Mouse (Mus musculus) midbrain, embryonic 16.5 days (tissue): ENCODE results near the gene Iqcd. TPM values are rescaled to one million over a fixed set of nuclear protein-coding genes. Genes with fewer than 3 reads are reported as not detected.

Experiments
- ATAC-seq: fragments of 200-750 bp; cut with Nextera tagmentation; 2 replicates; pipeline ENCODE4 v1.8.0; 2017; ENCODE audit warnings: moderate TSS enrichment
- H3K27ac ChIP-seq: fragments of 300-500 bp; sonication (generic); 2 replicates; pipeline ENCODE4 v1.5.1; 2014; ENCODE audit warnings: mild to moderate bottlenecking, low read length, mixed read lengths
- H3K27me3 ChIP-seq: fragments of 300-500 bp; sonication (generic); 2 replicates; pipeline ENCODE4 v1.6.1; 2014; ENCODE audit warnings: low read depth, low read length, mixed read lengths; ENCODE audit not compliant: control insufficient read depth, insufficient read depth
- H3K36me3 ChIP-seq: fragments of 300-500 bp; sonication (generic); 2 replicates; pipeline ENCODE4 v1.6.1; 2014; ENCODE audit warnings: mild to moderate bottlenecking, low read length, moderate library complexity, mixed read lengths; ENCODE audit not compliant: control insufficient read depth, insufficient read depth
- H3K4me1 ChIP-seq: fragments of 300-500 bp; sonication (generic); 2 replicates; pipeline ENCODE4 v1.6.1; 2014; ENCODE audit warnings: mild to moderate bottlenecking, low read length, mixed read lengths; ENCODE audit not compliant: control insufficient read depth, insufficient read depth
- H3K4me2 ChIP-seq: fragments of 300-500 bp; sonication (generic); 2 replicates; pipeline ENCODE4 v1.6.1; 2014; ENCODE audit warnings: mild to moderate bottlenecking, low read length, mixed read lengths
- H3K4me3 ChIP-seq: fragments of 300-500 bp; sonication (generic); 2 replicates; pipeline ENCODE4 v1.5.1; 2014; ENCODE audit warnings: low read depth, mild to moderate bottlenecking, low read length, moderate library complexity, mixed read lengths
- H3K9ac ChIP-seq: fragments of 300-500 bp; sonication (generic); 2 replicates; pipeline ENCODE4 v1.6.1; 2014; ENCODE audit warnings: low read depth, low read length, mixed read lengths
- H3K9me3 ChIP-seq: fragments of 300-500 bp; sonication (generic); replicated peaks from 2 replicates; pipeline ENCODE4 v1.6.1; 2014; ENCODE audit warnings: mild to moderate bottlenecking, low read length, mixed read lengths; ENCODE audit not compliant: control insufficient read depth, poor library complexity, severe bottlenecking
- WGBS: fragments of 180-500 bp; shearing (Covaris S2); extraction: QIAGEN DNeasy Blood & Tissue Kit; methylation state at CpG from one replicate; pipeline ENCODE4 v1.1.7; 2014; 5-methylcytosine and 5-hydroxymethylcytosine counted together
- polyA plus RNA-seq: library from polyadenylated mRNA; unstranded; fragments of >200 nt; fragmentation: Nextera tagmentation; extraction: Ambion mirVana; gene quantifications from 2 replicates; pipeline ENCODE4 v1.2.1, GENCODE M21; 2015

Gene Iqcd
- polyA plus RNA-seq, 1 experiment from 2014 or later: 2.1 TPM

DNA sequence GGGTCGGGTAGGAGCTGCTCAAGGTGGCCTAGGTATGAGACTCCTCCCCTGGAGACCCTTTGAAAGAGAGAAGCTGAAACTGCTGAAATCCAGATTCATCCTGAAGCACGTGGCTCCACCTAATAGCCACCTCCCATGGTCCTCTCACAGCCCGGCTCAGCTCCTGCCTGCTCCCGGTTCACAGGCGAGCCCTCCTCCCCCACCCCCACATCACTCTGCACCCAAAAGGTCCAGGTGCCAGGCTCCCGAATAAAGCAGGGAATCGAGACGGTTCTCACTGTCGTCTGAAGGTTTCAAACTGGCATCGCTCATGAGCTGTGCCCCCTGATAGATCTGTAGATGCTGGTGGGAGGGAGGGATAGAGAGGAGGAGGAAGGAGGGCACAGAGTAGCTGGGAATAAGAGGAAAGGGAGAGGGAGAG, 16.4 kb downstream of the Iqcd start:
- peak; percentile 43 for ATAC-seq
- Histone ChIP-seq H3K4me3 (peak overlapping the region; percentile 37), H3K36me3 (no peaks in the 10 kb centered on the region)

DNA sequence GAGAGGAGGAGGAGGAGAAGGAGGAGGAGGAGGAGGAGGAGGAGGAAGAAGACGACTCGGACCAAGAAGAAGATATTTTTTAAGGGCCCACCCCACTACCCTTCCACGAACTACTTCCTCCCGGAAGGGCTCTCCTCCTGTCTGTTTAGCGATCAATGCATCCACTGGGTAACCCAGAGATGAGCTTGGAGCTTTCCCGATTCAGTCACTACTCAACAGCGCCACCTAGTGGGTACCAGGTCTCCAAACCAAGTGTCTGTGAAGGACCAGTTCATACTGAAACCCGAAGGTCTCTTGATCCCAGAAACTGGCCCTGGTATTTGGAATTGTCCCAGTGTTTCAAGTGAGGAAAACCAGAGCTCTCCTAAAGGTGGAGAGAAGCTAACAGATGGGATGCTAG, 16.9 kb downstream of the Iqcd start:
- peak overlapping the region; percentile 43; the same call in 1 of the 2 replicates for H3K9ac ChIP-seq
- WGBS: 0% methylated on average over 8 of the region's 8 CpGs
- H3K36me3 ChIP-seq: no peaks in the 10 kb centered on the region

More for the DNA sequence above, 16.4 kb downstream of the Iqcd start:
- Histone ChIP-seq H3K4me1 (peaks cover 5% of the 10 kb centered on the region), H3K27ac (peak overlapping the region; percentile 74), H3K9ac (peak overlapping the region; percentile 43), H3K27me3 (no peaks in the 10 kb centered on the region), H3K4me2 (peak overlapping the region; percentile 70), H3K9me3 (no peaks in the 10 kb centered on the region)
- 2% methylated on average over 10 of the region's 10 CpGs for WGBS

DNA sequence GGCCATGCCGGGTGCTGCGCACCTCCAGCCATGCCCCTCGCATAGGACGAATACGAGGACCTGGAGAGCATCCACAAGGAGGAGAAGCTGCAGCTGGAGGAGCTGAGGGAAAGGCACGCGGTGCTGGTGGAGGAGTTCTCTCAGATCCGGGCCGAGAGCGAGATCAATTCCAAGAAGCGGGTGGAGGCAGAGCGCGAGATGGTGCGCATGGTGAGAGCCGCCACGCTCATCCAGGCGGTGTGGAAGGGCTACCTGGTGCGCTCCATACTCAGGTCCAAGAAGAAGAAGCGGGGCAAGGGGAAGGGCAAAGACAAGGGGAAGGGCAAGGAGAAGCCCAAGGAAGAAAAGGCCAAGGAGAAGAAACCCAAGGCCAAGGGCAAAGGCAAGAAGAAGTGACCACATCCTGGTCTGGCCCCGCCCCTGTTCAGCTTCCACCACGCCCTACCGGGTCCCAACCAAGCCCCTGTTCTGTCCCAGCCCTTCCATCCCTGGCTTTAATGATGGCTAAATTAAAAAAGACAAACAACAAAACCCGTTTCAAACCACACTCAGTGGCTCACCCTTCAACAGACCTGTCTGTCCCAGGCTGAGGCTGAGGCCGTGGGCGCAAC, 17.9 kb downstream of the Iqcd start:
- Histone ChIP-seq H3K9ac (no peak overlapping the region), H3K27me3 (no peaks in the 10 kb centered on the region), H3K4me2 (no peak overlapping the region), H3K4me1 (peaks cover 15% of the 10 kb centered on the region), H3K27ac (no peak overlapping the region), H3K36me3 (no peaks in the 10 kb centered on the region), H3K9me3 (no peaks in the 10 kb centered on the region), H3K4me3 (no peak overlapping the region)
- ATAC-seq: no peak
- 72% methylated on average over 25 of the region's 25 CpGs for WGBS

More for the DNA sequence above, 16.9 kb downstream of the Iqcd start:
- Histone ChIP-seq H3K27ac (peak overlapping the region; percentile 74; the same call in 1 of the 2 replicates), H3K9me3 (no peaks in the 10 kb centered on the region), H3K4me2 (peak overlapping the region; percentile 70), H3K4me3 (peak overlapping the region; percentile 37), H3K4me1 (peaks cover 5% of the 10 kb centered on the region), H3K27me3 (no peaks in the 10 kb centered on the region)
- ATAC-seq: peak; percentile 78

DNA sequence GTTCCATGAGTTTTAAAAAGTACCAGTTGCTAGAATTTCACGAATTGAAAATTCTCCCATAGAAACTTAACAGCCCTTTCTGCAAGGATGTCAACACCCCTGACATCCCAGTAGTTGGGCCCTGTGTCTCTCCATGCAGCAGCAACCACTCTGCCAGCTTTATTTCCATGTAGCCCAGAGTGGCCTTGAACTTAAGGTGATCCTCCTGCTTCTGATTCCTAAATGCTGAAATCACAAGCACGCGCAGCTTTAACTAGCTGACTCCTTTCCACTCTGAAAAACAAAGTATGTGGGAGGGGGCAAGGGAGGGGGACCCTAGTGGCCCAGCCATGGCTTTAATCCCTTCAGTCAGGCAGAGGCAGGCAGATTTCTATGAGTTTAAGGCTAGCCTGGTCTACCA, 18.5 kb downstream of the Iqcd start:
- no peaks in the 10 kb centered on the region for H3K27me3 ChIP-seq
- H3K9me3 ChIP-seq: no peaks in the 10 kb centered on the region
- H3K36me3 ChIP-seq: no peaks in the 10 kb centered on the region
- no peak overlapping the region for H3K4me3 ChIP-seq
- ATAC-seq: no peak
- WGBS: 83% methylated on average over 3 of the region's 3 CpGs
- peaks cover 15% of the 10 kb centered on the region for H3K4me1 ChIP-seq
- no peak overlapping the region for H3K4me2 ChIP-seq
- H3K9ac ChIP-seq: no peak overlapping the region
- H3K27ac ChIP-seq: no peak overlapping the region

DNA sequence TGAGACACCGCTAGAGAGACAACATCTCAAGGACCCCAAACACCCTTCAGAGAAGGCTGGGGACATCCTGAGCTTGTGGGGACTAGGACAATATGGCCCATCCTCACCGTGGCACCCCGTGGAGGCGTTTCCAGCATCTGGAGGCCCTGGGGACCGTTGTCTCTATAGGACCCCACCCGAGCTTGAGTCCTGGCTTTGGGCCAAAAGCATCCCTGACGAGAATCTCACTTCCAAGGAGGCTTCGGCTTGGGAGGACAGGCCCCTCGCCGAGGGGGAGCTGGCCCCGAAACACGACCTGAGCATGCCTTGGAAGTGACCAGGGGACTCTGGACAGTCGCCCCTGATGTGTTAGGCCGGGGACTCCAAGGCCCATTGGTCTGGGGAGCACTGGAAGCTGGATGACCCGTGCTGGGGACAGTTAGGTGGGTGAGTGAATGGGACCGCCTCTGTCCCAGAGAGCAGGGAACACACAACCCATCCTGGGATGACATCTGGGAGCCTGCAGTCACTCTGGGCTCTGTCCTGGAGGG, 20.5 kb downstream of the Iqcd start:
- ATAC-seq: no peak
- 86% methylated on average over 16 of the region's 16 CpGs for WGBS
- no peak overlapping the region for H3K9ac ChIP-seq

DNA sequence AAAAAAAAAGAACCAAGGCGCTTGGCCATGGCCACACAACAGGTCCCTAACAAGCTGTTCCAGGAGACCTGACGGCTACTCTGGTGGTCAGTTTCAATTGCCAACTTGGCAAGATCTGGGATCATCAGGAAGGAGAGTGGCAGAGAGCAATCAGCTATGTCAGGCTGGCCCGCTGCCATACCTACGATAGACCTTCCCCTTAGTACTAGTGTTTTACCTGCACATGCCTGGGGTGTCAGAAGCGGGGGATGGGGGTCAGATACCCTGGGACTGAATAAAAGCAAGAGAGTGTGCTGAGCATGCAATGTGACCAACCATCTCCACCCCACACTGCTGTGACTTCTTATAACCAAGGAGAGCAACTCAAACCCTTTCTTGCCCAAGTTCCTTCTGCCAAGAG, 22.1 kb downstream of the Iqcd start:
- peaks cover 15% of the 10 kb centered on the region for H3K4me1 ChIP-seq
- H3K9me3 ChIP-seq: no peaks in the 10 kb centered on the region
- H3K4me2 ChIP-seq: peak overlapping the region; percentile 56
- no peaks in the 10 kb centered on the region for H3K36me3 ChIP-seq
- H3K9ac ChIP-seq: no peak overlapping the region; the same call in 1 of the 2 replicates
- H3K4me3 ChIP-seq: peak overlapping the region; percentile 64
- WGBS: 92% methylated on average over 5 of the region's 5 CpGs
- H3K27ac ChIP-seq: no peak overlapping the region
- no peak for ATAC-seq
- no peaks in the 10 kb centered on the region for H3K27me3 ChIP-seq

More for the DNA sequence above, 20.5 kb downstream of the Iqcd start:
- Histone ChIP-seq H3K9me3 (no peaks in the 10 kb centered on the region), H3K27ac (no peak overlapping the region), H3K4me1 (peaks cover 20% of the 10 kb centered on the region), H3K27me3 (no peaks in the 10 kb centered on the region), H3K36me3 (no peaks in the 10 kb centered on the region), H3K4me2 (no peak overlapping the region), H3K4me3 (no peak overlapping the region)

DNA sequence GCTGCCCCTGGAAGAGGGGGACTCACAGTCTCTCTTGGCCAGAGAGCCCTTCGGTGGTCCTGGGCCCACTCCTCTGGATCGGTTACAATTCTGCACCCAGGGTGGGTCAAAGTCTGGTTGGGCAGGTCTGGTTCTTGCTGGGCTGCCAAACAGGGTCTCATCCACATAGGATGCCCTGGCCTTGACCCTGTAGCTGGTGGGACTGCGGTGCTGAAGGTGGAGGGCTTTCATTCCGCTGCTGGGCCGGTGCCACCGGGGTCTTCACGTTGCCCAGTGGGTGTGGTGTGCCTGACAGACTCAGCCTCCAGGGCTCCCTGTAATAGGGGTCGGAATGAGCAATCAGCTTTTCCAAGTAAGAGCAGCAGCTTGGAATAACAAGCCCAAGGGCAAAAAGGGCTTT, 22.6 kb downstream of the Iqcd start:
- no peaks in the 10 kb centered on the region for H3K36me3 ChIP-seq
- no peak overlapping the region for H3K27ac ChIP-seq
- H3K4me1 ChIP-seq: peaks cover 15% of the 10 kb centered on the region
- no peaks in the 10 kb centered on the region for H3K9me3 ChIP-seq
- peak overlapping the region; percentile 56 for H3K4me2 ChIP-seq
- WGBS: 47% methylated on average over 8 of the region's 8 CpGs
- no peaks in the 10 kb centered on the region for H3K27me3 ChIP-seq
- ATAC-seq: no peak
- H3K9ac ChIP-seq: peak overlapping the region; percentile 67
- H3K4me3 ChIP-seq: peak overlapping the region; percentile 64

DNA sequence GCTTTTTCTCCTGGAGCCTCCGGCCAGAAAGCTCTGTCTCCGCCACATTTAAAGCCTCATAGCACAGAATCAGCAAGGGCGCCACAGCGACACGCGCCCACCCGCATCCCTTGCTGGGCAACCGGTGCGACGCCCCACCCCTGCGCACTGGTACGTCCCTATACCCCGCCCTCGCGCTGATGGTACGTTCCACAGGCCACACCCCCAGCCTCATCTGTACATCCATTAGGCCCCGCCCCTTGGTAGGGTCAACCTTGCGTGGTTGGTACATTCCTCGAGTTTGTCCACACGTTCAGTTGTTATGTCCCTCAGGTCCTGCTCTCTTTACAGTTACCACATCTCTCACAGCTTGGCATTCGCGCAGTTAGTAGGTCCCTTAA, 23.6 kb downstream of the Iqcd start, which contains the start of the genes Rita1 and Ddx54:
Gene Rita1 (minus strand): TSS at position 148 of the 380 bp plus-strand sequence.
Gene Ddx54 (plus strand): TSS at position 298 of the 380 bp plus-strand sequence.
- WGBS: under 1% methylated on average over 22 of the region's 22 CpGs
- peak within 1 kb of the TSS; percentile 81 for H3K4me2 ChIP-seq
- peak within 1 kb of the TSS; percentile 92 for H3K27ac ChIP-seq
- no peaks in the 10 kb centered on the region for H3K27me3 ChIP-seq
- peaks cover 15% of the 10 kb centered on the region for H3K4me1 ChIP-seq
- peaks cover 5% of the 10 kb centered on the region for H3K36me3 ChIP-seq
- peak within 1 kb of the TSS; percentile 64 for H3K4me3 ChIP-seq
- ATAC-seq: peak; percentile 85
- H3K9ac ChIP-seq: peak within 1 kb of the TSS; percentile 72
- H3K9me3 ChIP-seq: no peaks in the 10 kb centered on the region
